Mouse (Mus musculus) ES-E14 (cell line): ENCODE data around the gene Olfr122.

Experiments
- CHD2 ChIP-seq: IDR thresholded peaks from 2 replicates; pipeline ENCODE4 v1.6.1; 2014; ENCODE audit warnings: mild to moderate bottlenecking, low read depth, low read length, inconsistent platforms
- HCFC1 ChIP-seq: IDR thresholded peaks from 2 replicates; pipeline ENCODE4 v1.6.1; 2012; ENCODE audit warnings: low read length, inconsistent platforms, borderline replicate concordance; ENCODE audit not compliant: insufficient read depth
- MAFK ChIP-seq: IDR thresholded peaks from 2 replicates; pipeline ENCODE4 v1.6.1; 2014; ENCODE audit warnings: mild to moderate bottlenecking, low read depth, low read length, inconsistent platforms; ENCODE audit not compliant: insufficient read depth
- ZC3H11A ChIP-seq: IDR thresholded peaks from 2 replicates; pipeline ENCODE4 v1.6.1; 2012; ENCODE audit warnings: low read depth, mild to moderate bottlenecking, inconsistent platforms, low read length, borderline replicate concordance
- ZNF384 ChIP-seq: IDR thresholded peaks from 2 replicates; pipeline ENCODE4 v1.6.1; 2012; ENCODE audit warnings: low read depth, low read length, inconsistent platforms

- no peak for TF ChIP-seq CHD2
- TF ChIP-seq ZC3H11A, result no peak
- no peak for TF ChIP-seq MAFK
- TF ChIP-seq HCFC1, result no peak
- no peak for TF ChIP-seq ZNF384
Measured at GRCm38 (mm10) chr17:37799588-37799987, 31.2 kb downstream of the Olfr122 start, which contains the start of gene Olfr124.
